Mouse (Mus musculus) embryonic facial prominence, embryonic 15.5 days (tissue): ENCODE results near the gene Nr6a1. TPM values are rescaled to one million over a fixed set of nuclear protein-coding genes. Genes with fewer than 3 reads are reported as not detected.

Experiments used
- ATAC-seq: fragments of 200-750 bp; cut with Nextera tagmentation; 2 replicates; pipeline ENCODE4 v1.8.0; 2017; ENCODE audit warnings: low read depth, moderate TSS enrichment; ENCODE audit not compliant: insufficient number of reproducible peaks, low FRiP score, low TSS enrichment
- H3K27ac ChIP-seq: fragments of 300-500 bp; sonication (generic); replicated peaks from 2 replicates; pipeline ENCODE4 v1.5.1; 2015; ENCODE audit warnings: mild to moderate bottlenecking, inconsistent platforms
- H3K27me3 ChIP-seq: fragments of 300-500 bp; sonication (generic); 2 replicates; pipeline ENCODE4 v1.6.1; 2015; ENCODE audit warnings: inconsistent platforms
- H3K36me3 ChIP-seq: fragments of 300-500 bp; sonication (generic); 2 replicates; pipeline ENCODE4 v1.6.1; 2015; ENCODE audit warnings: mild to moderate bottlenecking, inconsistent platforms
- H3K4me1 ChIP-seq: fragments of 300-500 bp; sonication (generic); 2 replicates; pipeline ENCODE4 v1.6.1; 2015; ENCODE audit warnings: inconsistent platforms
- H3K4me2 ChIP-seq: fragments of 300-500 bp; sonication (generic); replicated peaks from 2 replicates; pipeline ENCODE4 v1.6.1; 2015; ENCODE audit warnings: mild to moderate bottlenecking, inconsistent platforms
- H3K4me3 ChIP-seq: fragments of 300-500 bp; sonication (generic); replicated peaks from 2 replicates; pipeline ENCODE4 v1.5.1; 2015; ENCODE audit warnings: mild to moderate bottlenecking, inconsistent platforms
- H3K9ac ChIP-seq: fragments of 300-500 bp; sonication (generic); 2 replicates; pipeline ENCODE4 v1.6.1; 2015; ENCODE audit warnings: inconsistent platforms
- H3K9me3 ChIP-seq: fragments of 300-500 bp; sonication (generic); replicated peaks from 2 replicates; pipeline ENCODE4 v1.6.1; 2016; ENCODE audit warnings: inconsistent platforms
- WGBS: fragments of 180-500 bp; shearing (Covaris S2); methylation state at CpG from one replicate; pipeline ENCODE4 v1.1.7; 2015; 5-methylcytosine and 5-hydroxymethylcytosine counted together
- polyA plus RNA-seq: library from polyadenylated mRNA; unstranded; fragments of >200 nt; fragmentation: Nextera tagmentation; extraction: Ambion mirVana; gene quantifications from 2 replicates; pipeline ENCODE4 v1.2.1, GENCODE M21; 2015

Gene Nr6a1
- polyA plus RNA-seq, 1 experiment from 2014 or later: 1.2 TPM

DNA sequence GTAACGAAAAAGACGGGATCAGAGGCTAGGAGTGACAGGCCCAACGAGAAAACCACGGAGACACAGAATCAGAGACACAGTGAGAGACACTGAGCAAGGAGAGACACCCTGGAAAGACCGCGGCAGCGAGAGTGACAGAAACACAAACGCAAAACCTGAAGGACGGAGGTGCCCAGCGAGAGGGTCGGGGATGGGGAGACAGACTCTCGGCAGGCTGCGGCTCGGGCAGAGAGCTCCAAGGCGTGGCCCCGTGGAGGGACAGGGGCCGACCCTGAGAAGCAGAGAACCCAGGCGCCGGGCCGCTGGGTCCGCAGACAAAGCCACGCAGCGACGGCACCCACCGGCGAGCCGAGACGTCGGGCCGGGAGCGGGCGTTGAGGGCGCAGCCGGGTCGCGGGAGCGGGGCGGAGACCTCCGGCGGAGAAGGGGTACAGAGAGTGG, 216.0 kb downstream of the Nr6a1 start:
- H3K4me3 ChIP-seq: peak overlapping the region; percentile 37
- no peaks in the 10 kb centered on the region for H3K9me3 ChIP-seq
- under 1% methylated on average over 40 of the region's 40 CpGs for WGBS
- no peak overlapping the region for H3K9ac ChIP-seq
- H3K36me3 ChIP-seq: no peaks in the 10 kb centered on the region
- H3K27ac ChIP-seq: no peak overlapping the region
- peak overlapping the region; percentile 57 for H3K4me2 ChIP-seq
- H3K27me3 ChIP-seq: peaks cover 83% of the 10 kb centered on the region
- no peak for ATAC-seq
- H3K4me1 ChIP-seq: peaks cover 25% of the 10 kb centered on the region

GRCm38 (mm10) chr2:38710304-38711241, 216.9 kb downstream of the Nr6a1 start:
- Histone ChIP-seq H3K9ac (no peak overlapping the region), H3K27ac (no peak overlapping the region), H3K4me3 (peak overlapping the region; percentile 30), H3K4me1 (peaks cover 25% of the 10 kb centered on the region), H3K9me3 (no peaks in the 10 kb centered on the region), H3K27me3 (peaks cover 92% of the 10 kb centered on the region), H3K36me3 (no peaks in the 10 kb centered on the region), H3K4me2 (peak overlapping the region; percentile 39)
- under 1% methylated on average over 74 of the region's 75 CpGs for WGBS
- no peak for ATAC-seq

GRCm38 (mm10) chr2:38708907-38709688, 218.4 kb downstream of the Nr6a1 start:
- Histone ChIP-seq H3K27me3 (peaks cover 97% of the 10 kb centered on the region), H3K4me2 (no peak overlapping the region), H3K9ac (no peak overlapping the region), H3K36me3 (no peaks in the 10 kb centered on the region), H3K4me1 (peaks cover 25% of the 10 kb centered on the region), H3K27ac (no peak overlapping the region), H3K9me3 (no peaks in the 10 kb centered on the region), H3K4me3 (no peak overlapping the region)
- WGBS: 19% methylated on average over 12 of the region's 12 CpGs
- ATAC-seq: no peak

GRCm38 (mm10) chr2:38706661-38707060, 220.8 kb downstream of the Nr6a1 start:
- WGBS: 31% methylated on average over 6 of the region's 6 CpGs
- no peak overlapping the region for H3K9ac ChIP-seq
- peaks cover 77% of the 10 kb centered on the region for H3K27me3 ChIP-seq
- no peak overlapping the region for H3K27ac ChIP-seq
- ATAC-seq: no peak
- no peaks in the 10 kb centered on the region for H3K9me3 ChIP-seq
- H3K4me2 ChIP-seq: no peak overlapping the region
- H3K36me3 ChIP-seq: no peaks in the 10 kb centered on the region
- peaks cover 18% of the 10 kb centered on the region for H3K4me1 ChIP-seq
- H3K4me3 ChIP-seq: no peak overlapping the region

- H3K27me3 ChIP-seq: peaks cover 65% of the 10 kb centered on the region
Observed at GRCm38 (mm10) chr2:38705036-38705435, 222.5 kb downstream of the Nr6a1 start.

GRCm38 (mm10) chr2:38704336-38704735, 223.2 kb downstream of the Nr6a1 start:
- Histone ChIP-seq H3K9ac (no peak overlapping the region), H3K4me1 (0 out of 2 replicates have a peak, but pooled peaks cover 3% of the 10 kb centered on the region), H3K4me3 (no peak overlapping the region), H3K4me2 (no peak overlapping the region), H3K27ac (no peak overlapping the region), H3K36me3 (no peaks in the 10 kb centered on the region), H3K9me3 (no peaks in the 10 kb centered on the region), H3K27me3 (peaks cover 58% of the 10 kb centered on the region)
- WGBS: 80% methylated on average over 9 of the region's 9 CpGs
- no peak for ATAC-seq

More at GRCm38 (mm10) chr2:38705036-38705435, 222.5 kb downstream of the Nr6a1 start:
- H3K4me2 ChIP-seq: no peak overlapping the region
- H3K4me1 ChIP-seq: peaks cover 4% of the 10 kb centered on the region; the same call in 1 of the 2 replicates
- ATAC-seq: no peak
- H3K27ac ChIP-seq: no peak overlapping the region
- no peaks in the 10 kb centered on the region for H3K9me3 ChIP-seq
- H3K36me3 ChIP-seq: no peaks in the 10 kb centered on the region
- no peak overlapping the region for H3K4me3 ChIP-seq
- 68% methylated on average over 4 of the region's 4 CpGs for WGBS
- H3K9ac ChIP-seq: no peak overlapping the region

- Histone ChIP-seq H3K36me3 (no peaks in the 10 kb centered on the region), H3K4me2 (no peak overlapping the region), H3K9ac (no peak overlapping the region), H3K27ac (no peak overlapping the region), H3K9me3 (no peaks in the 10 kb centered on the region), H3K4me3 (no peak overlapping the region), H3K27me3 (peaks cover 34% of the 10 kb centered on the region), H3K4me1 (no peaks in the 10 kb centered on the region; the same call in 1 of the 2 replicates)
- ATAC-seq: no peak
- WGBS: 55% methylated on average over 5 of the region's 5 CpGs
Observed at GRCm38 (mm10) chr2:38700177-38700576, 227.3 kb downstream of the Nr6a1 start.

DNA sequence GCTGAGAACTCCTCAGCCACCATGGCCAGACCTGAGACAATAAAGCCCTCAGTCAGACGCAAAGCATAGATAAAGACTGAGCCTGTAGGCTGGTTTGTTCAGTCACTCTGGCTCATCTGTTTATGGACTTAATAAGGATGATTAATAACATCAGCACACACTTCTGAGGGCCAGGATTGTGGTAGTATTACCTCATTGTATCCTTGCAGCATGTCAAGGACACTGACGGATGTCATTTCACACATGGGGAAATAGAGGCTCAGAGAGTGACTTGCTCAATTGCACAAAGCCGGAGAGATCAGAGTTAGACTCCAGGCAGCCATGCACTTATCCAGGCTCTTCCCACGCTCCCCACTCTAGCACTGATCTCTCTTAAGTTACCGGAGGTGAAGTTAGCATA, 228.9 kb downstream of the Nr6a1 start:
- peaks cover 25% of the 10 kb centered on the region for H3K27me3 ChIP-seq
- 73% methylated on average over 5 of the region's 5 CpGs for WGBS
- no peak overlapping the region for H3K9ac ChIP-seq
- no peak overlapping the region for H3K27ac ChIP-seq
- no peaks in the 10 kb centered on the region for H3K36me3 ChIP-seq
- ATAC-seq: no peak
- no peak overlapping the region for H3K4me3 ChIP-seq
- H3K9me3 ChIP-seq: no peaks in the 10 kb centered on the region
- no peaks in the 10 kb centered on the region; the same call in 1 of the 2 replicates for H3K4me1 ChIP-seq
- H3K4me2 ChIP-seq: no peak overlapping the region

DNA sequence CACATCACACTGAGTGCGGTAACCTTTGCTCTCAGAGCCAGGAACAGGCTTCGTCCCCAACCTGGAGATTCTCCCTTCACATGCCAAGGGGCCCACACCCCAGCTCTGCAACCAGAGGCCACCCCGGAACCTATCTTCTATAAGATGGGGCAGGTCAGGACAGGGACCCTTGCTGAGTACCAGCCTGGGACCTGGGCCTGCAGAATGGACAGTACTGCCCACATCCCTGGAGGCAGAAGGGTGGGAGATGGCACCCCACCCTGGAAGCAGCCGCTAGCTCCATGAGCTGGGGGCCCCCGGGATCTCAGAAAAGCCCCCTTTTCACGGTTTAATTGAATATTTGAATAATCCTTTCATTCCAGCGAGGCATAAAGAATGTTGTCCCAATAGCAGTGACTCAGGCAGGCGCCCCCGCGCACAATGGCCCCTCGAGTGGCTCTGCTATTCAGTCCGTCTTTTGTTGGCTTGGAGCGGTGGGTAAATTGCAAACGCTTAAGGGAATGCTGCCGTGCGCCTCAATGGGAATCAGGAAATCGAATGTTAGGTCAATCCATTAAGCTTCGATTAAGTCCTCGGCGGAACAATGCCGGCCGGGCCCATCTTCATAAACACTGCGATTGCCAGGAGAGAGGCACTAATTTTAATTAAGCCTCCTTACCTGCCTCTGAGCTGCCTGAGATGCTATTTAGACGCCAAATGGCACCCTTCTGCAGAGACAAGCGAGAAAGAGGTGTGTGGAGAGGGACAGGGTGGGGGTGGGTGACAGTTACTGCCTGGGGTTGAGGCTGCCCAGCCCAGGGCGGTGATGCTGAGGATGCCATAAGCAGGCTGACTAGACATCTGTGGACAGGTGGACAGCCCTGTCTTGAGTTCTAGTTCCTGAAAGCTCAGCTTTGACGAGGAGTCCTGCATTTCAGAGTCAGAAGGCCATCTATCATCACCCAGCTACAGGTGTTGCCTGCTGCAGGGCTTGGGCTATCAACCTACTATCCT, 230.1 kb downstream of the Nr6a1 start:
- H3K27me3 ChIP-seq: peaks cover 24% of the 10 kb centered on the region
- H3K4me1 ChIP-seq: no peaks in the 10 kb centered on the region; the same call in 1 of the 2 replicates
- no peak for ATAC-seq
- 36% methylated on average over 27 of the region's 27 CpGs for WGBS
- H3K36me3 ChIP-seq: no peaks in the 10 kb centered on the region
- no peak overlapping the region for H3K9ac ChIP-seq
- no peak overlapping the region for H3K4me2 ChIP-seq
- H3K27ac ChIP-seq: no peak overlapping the region
- no peaks in the 10 kb centered on the region for H3K9me3 ChIP-seq
- no peak overlapping the region for H3K4me3 ChIP-seq

DNA sequence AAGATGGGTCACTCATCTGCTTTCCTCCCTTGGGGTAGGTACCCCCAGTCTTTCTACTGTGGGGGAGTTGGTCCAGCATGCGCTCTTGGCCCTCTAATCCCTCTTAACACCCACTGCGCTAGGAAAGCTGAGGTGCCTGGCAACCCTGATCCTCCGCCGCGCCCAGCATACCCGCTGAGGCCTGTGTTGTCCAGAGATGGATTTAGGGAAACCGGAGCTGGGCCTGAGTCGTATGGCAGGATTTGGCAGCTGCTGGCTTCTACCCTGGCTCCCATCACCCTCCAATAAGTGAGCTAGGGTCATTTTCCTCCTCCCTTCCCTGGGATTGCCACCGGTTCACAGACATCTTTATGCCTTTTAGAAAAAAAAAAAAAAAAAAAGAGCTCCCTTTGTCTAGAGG, 231.7 kb downstream of the Nr6a1 start:
- H3K4me3 ChIP-seq: no peak overlapping the region
- H3K9me3 ChIP-seq: no peaks in the 10 kb centered on the region
- WGBS: 42% methylated on average over 9 of the region's 9 CpGs
- no peaks in the 10 kb centered on the region; the same call in 1 of the 2 replicates for H3K4me1 ChIP-seq
- H3K9ac ChIP-seq: no peak overlapping the region
- no peaks in the 10 kb centered on the region for H3K36me3 ChIP-seq
- no peak overlapping the region for H3K27ac ChIP-seq
- peaks cover 20% of the 10 kb centered on the region for H3K27me3 ChIP-seq
- no peak for ATAC-seq
- H3K4me2 ChIP-seq: no peak overlapping the region
